Mouse (Mus musculus): ENCODE data around the gene Ddx23. TPM values are rescaled to one million over a fixed set of nuclear protein-coding genes. Genes with fewer than 3 reads are reported as not detected.

Ddx23 gene
- total RNA-seq, 2 experiments from 2014 or later: 80.7 to 83.8 TPM

DNA sequence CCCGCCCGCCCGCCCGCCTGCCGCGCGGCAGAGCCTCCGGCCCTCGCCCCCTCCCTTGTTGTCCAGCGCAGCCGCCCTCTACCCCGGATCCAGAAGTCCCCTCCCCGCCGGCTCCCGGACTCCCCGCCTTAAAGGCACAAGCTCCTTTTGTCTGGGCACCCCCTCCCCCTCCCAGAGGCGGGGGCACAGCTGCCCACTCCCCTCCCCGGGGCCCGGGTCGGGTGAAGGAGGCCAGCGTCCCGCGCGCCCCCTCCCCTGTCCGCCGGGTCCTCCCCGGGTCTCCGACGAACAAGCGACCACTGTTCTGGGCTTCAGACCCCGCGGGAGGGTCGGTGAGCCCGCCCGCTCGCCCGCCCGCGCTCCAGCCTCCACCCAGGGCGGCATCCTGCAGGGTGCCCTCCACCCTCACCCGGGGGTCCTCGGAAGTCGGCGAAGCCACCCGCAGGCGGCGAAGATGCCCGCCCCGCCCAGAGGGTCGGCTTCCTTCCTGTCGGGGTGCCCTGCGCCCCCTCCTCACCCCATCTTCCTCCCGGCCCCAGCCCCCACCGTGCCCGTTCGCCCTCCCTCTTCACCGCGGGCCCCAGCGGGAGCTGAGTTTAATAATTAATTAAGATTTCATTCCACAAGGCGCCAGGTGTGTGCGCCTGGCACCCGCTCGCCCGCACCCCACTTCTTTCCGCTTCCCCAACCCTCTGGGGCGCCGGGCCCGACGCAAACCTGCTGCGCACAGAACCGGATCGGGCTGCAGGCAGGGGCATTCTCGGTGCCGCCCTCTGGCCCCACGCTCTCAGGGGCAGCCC is 53.2 kb downstream of the Ddx23 start, which contains the start of gene Adcy6:
TSS of gene Adcy6 (minus strand) at position 746 of the 800 bp plus-strand sequence.
- DNase-seq (ENCODE audit: low spot score in 2 of 2): peak; percentile 66 to 72

DNA sequence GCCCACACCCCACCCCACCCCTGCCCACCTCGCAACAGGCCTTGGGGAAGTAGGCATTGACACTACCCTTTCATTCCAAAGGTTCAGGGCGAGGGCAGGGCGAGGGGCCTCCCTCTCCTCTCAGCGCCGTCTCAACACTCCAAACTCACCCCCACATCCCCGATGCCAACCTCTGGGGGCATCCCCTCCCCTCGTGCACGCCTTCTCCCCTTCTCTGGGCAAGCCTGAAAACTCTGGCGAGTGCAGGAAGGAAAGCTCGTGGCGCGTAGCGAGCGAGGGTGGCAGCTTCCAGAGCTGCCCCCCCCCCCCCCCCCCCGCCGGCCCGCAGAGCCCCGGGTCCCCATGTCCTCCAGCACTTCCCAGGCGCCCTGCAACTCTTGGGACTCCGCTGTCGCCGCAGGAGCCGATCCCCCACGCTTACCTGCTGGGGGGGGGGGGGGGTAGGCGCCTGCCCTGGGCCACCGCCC is 53.9 kb downstream of the Ddx23 start:
- DNase-seq (ENCODE audit: low spot score in 2 of 2): no peak

DNA sequence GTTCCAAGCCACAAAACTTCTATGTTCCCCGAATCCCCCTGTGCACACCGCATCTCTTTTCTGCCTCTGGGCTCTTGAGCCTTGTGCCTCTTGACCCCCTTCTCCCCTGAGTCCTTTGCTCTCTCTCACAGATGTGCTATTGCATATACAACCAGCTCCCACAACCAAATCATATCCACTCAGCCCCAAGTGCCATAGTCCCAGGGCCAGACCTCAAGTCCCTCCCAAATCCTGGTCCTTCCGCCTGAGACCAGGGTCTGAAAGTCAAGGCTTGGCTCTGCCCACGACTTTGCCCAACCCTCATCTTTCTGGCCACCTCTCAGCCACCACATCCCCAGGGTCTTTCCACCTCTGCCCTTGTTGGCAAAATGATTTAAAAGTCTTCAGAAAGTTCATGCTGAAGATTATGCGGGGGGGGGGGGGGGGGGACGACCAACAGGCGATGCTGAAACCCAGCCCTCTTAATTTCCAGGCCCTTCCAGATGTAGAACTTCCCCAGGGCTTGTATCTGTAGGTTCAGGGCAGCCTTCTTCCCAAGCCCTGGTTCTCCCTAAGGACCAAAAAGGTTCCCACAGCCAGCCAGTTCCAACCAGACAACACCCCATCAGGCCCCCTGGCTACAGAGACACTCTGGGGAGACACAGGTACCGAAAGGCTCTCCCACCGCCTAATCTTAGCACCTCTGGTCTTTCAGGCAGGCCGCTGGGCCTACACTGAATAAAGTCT is 54.5 kb downstream of the Ddx23 start:
- no peak for DNase-seq (ENCODE audit: low spot score in 2 of 2)

DNA sequence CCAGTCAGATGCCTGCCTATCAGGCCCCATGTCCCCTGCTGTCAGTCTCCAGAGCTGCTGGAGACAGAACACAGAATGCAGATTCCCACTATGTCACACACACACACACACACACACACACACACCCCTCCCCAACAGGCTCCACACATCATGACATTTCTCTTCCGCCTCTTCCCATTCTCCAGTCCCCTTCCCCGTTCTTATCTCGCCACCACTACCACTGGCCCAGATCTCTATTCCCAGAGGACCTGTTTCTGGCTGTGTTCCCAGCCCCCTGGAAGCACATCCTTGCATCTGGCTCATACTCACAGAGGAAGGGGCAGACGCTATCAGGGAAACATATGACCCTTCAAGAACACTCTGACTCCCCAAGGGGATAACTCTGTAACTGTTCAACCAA is 55.1 kb downstream of the Ddx23 start:
- DNase-seq (ENCODE audit: low spot score in 2 of 2): peak in 1 of 2 experiments; percentile 57

DNA sequence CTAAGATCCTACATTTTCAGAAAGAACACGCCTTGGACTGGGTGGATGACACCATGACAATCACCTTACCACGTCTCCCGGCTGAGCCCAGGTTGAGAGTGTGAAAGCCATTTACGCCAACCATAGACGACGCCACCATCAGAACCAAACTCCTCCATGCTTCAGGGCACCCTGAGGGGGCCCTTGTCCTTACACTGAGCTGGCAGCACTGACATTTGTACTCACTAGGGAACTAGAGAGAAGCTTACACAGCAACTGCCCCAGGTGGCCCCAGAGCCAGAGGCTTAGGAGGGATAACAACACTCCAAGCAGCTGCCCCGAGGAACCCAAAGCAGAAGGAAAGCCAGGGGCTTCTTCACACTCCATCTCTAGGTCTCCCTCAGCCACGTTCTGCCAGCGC is 56.0 kb downstream of the Ddx23 start:
- no peak for DNase-seq (ENCODE audit: low spot score in 2 of 2)

DNA sequence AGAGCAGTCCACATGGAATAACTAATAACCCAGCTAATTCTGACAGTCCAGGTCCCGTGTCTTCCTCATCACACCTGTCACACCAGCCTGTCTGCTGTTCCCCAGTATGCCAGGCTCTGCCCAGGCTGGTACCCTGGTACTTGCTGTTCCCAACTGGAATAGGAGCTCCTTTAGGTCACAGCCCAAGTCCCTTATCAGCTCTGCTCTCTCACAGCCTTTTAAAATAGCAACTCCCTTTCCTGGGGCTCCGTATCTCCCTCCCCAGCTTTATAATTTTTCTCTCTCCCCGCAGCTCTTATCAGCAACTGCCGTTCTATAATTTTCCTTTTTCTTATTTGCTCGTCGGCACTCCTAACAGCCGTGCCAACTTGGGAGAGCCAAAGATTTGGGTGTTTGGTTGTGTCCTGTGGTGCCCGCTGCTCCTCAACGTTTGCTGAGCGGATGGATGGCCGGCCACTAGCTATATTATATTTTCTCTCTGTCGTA is 56.6 kb downstream of the Ddx23 start:
- no peak for DNase-seq (ENCODE audit: low spot score in 2 of 2)

DNA sequence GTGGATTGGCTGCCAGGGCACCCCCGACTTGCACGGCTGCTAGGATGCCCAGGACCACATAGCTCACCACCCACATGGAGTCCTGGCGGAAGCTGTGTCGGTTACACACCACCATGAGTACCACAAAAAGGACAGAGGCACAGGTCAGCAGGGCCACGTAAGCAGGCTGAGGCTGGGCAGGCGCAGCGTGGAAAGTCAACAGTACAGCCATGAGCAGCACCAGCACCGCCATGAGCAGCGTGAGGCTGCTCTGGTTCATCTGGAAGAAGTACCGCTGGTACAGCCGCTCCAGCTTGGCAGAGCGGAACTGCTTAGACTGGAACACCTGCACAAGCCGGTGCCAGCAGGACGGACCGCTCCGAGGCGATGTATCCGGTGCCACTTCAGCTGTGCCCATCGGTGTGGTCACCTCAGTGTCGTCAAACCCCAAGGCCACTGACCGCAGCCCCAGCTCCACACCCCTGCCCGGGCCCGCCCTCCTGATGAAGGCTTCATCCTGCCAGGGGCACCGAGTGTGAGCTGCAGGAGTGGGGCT is 58.6 kb downstream of the Ddx23 start:
- DNase-seq (ENCODE audit: low spot score in 2 of 2): no peak

DNA sequence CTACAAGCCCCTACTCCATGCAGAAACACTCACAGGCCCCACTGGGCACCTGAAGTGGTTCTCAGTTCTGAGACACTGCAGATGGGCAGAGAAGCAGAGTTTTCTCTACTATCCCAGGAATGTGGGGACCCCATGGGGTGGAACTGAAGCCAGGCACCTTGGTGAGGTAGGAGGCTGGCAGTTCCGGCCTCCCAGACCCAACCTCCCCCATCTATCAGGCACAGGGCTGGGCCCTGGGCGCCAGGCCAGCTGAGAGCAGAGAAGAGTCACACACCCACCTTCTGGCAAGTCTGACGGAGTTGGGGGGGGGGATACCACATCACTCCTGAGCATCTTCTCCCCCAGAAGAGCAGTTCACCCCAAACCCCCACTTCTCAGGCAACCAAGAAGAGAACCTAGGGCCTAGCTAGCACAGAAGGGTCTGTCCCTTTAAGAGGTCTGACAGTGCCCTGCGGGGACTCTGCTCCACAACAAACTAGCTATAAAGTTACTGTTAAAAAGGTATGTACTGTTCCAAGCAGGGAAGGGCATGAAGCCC is 59.7 kb downstream of the Ddx23 start:
- DNase-seq (ENCODE audit: low spot score in 2 of 2): no peak

DNA sequence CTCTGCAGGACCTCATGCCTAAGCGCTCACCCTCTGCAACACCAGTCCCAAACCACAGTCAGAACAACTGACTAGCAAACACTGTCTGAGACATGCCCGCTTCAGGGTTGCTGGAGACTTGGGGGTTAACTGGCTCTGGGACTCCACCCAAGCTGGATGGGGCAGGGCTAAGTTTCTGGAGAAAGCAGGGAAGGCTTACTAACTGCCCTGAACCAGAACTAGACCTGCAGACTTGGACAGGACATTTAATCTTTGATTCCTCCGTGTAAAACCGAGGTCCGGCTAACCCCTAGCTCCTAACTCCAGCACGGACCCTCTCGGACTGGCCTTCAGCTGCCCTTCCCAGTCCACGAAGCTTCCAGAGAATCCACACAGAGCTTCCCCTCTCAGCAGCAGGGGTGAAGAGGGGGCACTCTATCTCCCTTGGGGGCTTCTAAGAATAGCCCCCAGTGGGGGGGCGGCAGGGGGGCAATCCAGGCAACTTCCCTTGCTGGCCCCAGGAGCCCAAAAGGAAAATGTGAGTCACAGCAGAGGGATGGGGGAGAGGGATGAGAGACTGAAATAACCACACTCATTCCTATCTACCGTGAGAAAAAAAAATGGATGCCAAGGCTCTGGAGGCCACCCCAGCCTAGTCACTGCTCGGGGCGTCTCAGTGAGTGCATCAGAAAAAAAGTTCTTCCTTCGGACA is 60.4 kb downstream of the Ddx23 start:
- DNase-seq (ENCODE audit: low spot score in 2 of 2): no peak

DNA sequence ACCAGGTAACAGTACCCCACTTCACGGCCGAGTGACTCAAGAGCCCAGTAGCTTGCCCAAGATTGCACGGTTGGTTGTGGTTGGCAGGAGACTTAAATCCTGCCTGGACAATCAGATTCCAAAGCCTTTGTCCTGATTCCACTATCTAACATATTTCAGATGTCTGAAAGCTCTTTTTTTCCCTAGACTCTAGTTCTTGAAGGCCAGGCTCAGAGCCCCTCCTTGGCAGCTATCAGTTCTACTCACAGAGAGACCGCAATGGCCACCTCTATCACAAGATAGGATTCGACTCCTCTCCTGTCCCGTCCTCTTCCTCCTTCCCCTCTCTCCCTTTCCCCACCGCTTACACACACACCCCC is 60.9 kb downstream of the Ddx23 start:
- DNase-seq (ENCODE audit: low spot score in 2 of 2): no peak

DNA sequence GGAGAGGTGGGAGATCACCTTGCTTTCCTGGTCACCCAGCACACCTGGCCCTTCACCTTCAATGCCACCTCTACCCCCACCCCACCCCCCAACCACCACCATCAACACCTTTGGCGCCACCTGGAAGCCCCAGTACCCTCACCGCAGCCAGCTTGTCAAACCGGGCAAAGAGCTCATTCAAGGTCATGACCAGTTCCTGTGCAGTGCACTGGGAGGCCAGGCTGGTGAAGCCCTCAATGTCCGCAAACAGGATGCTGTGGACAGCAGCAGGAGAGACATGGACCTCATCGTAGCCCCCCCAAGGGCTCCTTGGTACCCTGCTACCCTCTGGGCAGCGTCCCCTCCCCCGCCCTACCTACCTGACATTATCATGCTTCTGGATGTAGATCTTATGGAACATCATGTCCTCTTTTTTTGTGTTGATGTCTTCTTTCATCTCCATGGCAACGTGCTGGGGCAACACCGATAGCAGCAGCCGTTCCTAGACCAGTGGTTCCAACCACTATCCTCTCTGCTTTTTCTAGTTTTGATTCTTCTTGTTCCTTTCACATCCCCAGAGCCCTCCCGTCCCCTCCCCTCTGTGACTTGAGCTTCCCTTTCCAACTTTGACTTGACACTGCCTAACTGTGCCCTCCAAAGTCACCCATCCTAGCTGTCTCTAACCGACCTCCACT is 62.5 kb downstream of the Ddx23 start:
- no peak for DNase-seq (ENCODE audit: low spot score in 2 of 2)

DNA sequence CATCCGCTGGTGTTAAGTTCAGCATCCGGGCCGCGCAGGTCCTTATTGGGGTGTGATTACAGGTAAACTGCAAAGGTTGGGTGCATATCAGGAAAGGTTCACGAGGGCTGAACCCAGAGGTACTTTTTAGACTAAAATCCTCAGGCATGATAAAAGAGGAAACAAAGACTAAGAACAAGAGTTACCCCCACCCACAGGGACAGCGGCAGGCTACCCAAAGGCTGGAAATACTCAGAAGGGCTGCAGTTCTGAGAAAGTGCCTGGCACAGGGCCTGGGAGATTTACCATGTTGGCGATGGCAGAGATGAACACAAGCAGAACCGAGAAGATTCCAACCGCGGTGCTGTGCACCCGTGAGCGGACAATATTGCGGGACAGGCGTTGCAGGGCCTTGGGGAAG is 66.1 kb downstream of the Ddx23 start:
- DNase-seq (ENCODE audit: low spot score in 2 of 2): no peak

Other genes starting within 250 kb of the Ddx23 start
- not detected for gene Olfr282, start 231.7 kb downstream of the Ddx23 start, total RNA-seq (2021)
- not detected for gene Olfr281, start 210.3 kb downstream of the Ddx23 start, total RNA-seq (2021)
- not detected for gene OR5BS1P, start 193.0 kb downstream of the Ddx23 start, total RNA-seq (2021)
- gene Lalba, start 180.2 kb downstream of the Ddx23 start, total RNA-seq (2021): not detected
- gene Olfr279, start 170.5 kb downstream of the Ddx23 start, total RNA-seq (2021): not detected
- gene Kansl2, start 128.6 kb downstream of the Ddx23 start, total RNA-seq (2021): 10 to 100 TPM; 79.2 to 90.9 TPM
- 10 to 100 TPM; 52.5 to 65.9 TPM for gene Ccnt1, start 92.0 kb downstream of the Ddx23 start, total RNA-seq (2021)
- gene 4930415O20Rik, start 91.9 kb downstream of the Ddx23 start, total RNA-seq (2021): 1 to 10 TPM in 1 of 2 experiments, not detected in 1; 1.2 TPM
- 10 to 100 TPM; 48.7 to 83.1 TPM for gene Adcy6, start 52.8 kb downstream of the Ddx23 start, total RNA-seq (2021)
- 10 to 100 TPM; 11.9 to 14.3 TPM for gene Cacnb3, start 32.1 kb downstream of the Ddx23 start, total RNA-seq (2021)
- gene Rnd1, start 14.6 kb upstream of the Ddx23 start, total RNA-seq (2021): 1 to 10 TPM; 2.0 to 7.6 TPM
- gene Ccdc65, start 45.3 kb upstream of the Ddx23 start, total RNA-seq (2021): under 1 TPM; 0.43 to 0.45 TPM
- gene Fkbp11, start 65.3 kb upstream of the Ddx23 start, total RNA-seq (2021): 1 to 10 TPM; 4.7 to 6.7 TPM
- gene Arf3, start 100.3 kb upstream of the Ddx23 start, total RNA-seq (2021): 100 to 1,000 TPM; 104 to 145 TPM
- gene Wnt10b, start 115.3 kb upstream of the Ddx23 start, total RNA-seq (2021): 1 to 10 TPM in 1 of 2 experiments, under 1 TPM in 1; 0.36 to 3.1 TPM
- not detected for gene Wnt1, start 127.0 kb upstream of the Ddx23 start, total RNA-seq (2021)
- gene Ddn, start 146.6 kb upstream of the Ddx23 start, total RNA-seq (2021): not detected
- 10 to 100 TPM; 64.0 to 71.5 TPM for gene Prkag1, start 168.6 kb upstream of the Ddx23 start, total RNA-seq (2021)
- gene Kmt2d, start 208.3 kb upstream of the Ddx23 start, total RNA-seq (2021): 10 to 100 TPM; 54.6 to 59.5 TPM
- 1 to 10 TPM; 1.2 to 2.5 TPM for gene Rhebl1, start 231.6 kb upstream of the Ddx23 start, total RNA-seq (2021)
- 1 to 10 TPM in 1 of 2 experiments, under 1 TPM in 1; 0.86 to 2.1 TPM for gene Dhh, start 235.6 kb upstream of the Ddx23 start, total RNA-seq (2021)